Mouse (Mus musculus): ENCODE measurements around the gene Trio. TPM values are rescaled to one million over a fixed set of nuclear protein-coding genes. Genes with fewer than 3 reads are reported as not detected.

Gene Trio
- polyA plus RNA-seq, 1 experiment from 2014 or later, result 64.8 TPM

DNA sequence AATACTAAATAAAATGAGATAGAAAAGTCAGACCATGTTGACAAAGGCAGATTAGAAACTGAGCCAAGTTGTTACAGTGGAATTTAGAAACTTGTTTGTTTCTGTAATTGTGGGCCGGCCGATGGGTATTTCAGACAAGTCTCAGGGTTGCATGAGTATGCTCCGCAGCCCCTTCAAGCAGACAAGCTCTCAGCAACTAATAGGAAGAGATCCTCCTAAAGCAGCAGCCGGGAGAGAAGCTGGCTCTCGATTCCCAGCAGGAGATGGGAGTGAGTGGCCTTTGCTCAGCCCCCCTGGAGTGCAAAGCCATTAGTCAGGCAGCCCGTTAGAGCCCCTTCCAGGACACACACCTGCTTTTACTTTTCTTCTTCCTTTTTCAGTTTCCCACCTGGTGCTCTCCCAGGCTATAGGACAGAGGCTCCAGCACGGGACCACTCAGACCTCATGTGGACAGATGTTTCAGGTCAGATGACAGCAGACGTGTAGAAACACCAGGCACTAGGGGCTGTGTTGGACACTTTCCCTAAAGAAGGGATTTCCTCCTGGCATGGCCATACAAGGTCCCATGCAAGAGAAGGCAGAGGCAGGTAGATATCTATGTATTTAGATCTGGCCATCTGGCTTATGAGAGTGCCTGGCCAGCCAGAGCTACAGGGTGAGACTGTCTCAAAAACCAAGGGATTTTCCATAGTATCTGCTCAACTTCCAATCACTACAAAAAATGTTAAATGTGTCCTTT is 26.9 kb downstream of the Trio start:
- Histone ChIP-seq H3K4me2 (replicated peaks) (no peak overlapping the region), H3K4me1 (peaks cover 87% of the 10 kb centered on the region), H3K27me3 (peaks cover 6% of the 10 kb centered on the region; the same call in 1 of the 2 replicates), H3K9ac (no peak overlapping the region), H3K4me3 (no peak overlapping the region), H3K36me3 (0 out of 2 replicates have a peak, but pooled peaks cover 3% of the 10 kb centered on the region), H3K9me3 (no peaks in the 10 kb centered on the region), H3K27ac (no peak overlapping the region)
- ATAC-seq (ENCODE audit: low FRiP score, low read depth), result peak; percentile 10; the same call in 1 of the 2 replicates
- WGBS, result 12% methylated on average over 8 of the region's 8 CpGs

DNA sequence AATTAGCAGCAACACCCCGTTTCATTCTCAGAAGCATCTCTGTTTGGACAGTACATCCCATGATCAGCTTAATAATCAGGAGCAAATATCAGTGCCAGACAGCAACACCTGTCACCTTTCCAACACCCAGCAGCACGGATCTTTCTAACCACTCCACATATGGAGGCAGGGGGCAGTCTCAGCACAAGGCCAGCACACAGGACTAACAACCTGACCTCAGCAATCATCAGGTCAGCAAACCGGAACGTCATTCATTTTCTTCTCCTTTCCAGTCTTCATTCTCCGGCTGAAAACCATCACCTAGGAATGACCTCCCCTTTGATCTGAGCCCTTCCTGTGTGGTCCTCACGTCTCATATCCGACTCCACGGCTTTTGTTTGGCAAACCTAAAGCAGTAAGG is 27.7 kb downstream of the Trio start:
- H3K9me3 ChIP-seq, result no peaks in the 10 kb centered on the region
- H3K4me1 ChIP-seq, result peaks cover 92% of the 10 kb centered on the region
- WGBS, result 20% methylated on average over 8 of the region's 8 CpGs
- ATAC-seq (ENCODE audit: low FRiP score, low read depth), result no peak
- 0 out of 2 replicates have a peak overlapping the region, but pooled peaks have one; percentile 7 for H3K4me2 ChIP-seq (replicated peaks)
- no peak overlapping the region for H3K4me3 ChIP-seq
- no peak overlapping the region for H3K27ac ChIP-seq
- peaks cover 7% of the 10 kb centered on the region; the same call in 1 of the 2 replicates for H3K27me3 ChIP-seq
- 0 out of 2 replicates have a peak, but pooled peaks cover 3% of the 10 kb centered on the region for H3K36me3 ChIP-seq
- H3K9ac ChIP-seq, result no peak overlapping the region

GRCm38 (mm10) chr15:27997391-27997841 is 28.2 kb downstream of the Trio start:
- 41% methylated on average over 9 of the region's 9 CpGs for WGBS
- H3K9me3 ChIP-seq, result no peaks in the 10 kb centered on the region
- H3K36me3 ChIP-seq, result 0 out of 2 replicates have a peak, but pooled peaks cover 3% of the 10 kb centered on the region
- H3K4me2 ChIP-seq (replicated peaks), result peak overlapping the region; percentile 7; the same call in 1 of the 2 replicates
- peak overlapping the region; percentile 11; the same call in 1 of the 2 replicates for H3K27ac ChIP-seq
- no peak overlapping the region for H3K4me3 ChIP-seq
- no peak for ATAC-seq (ENCODE audit: low FRiP score, low read depth)
- peaks cover 7% of the 10 kb centered on the region; the same call in 1 of the 2 replicates for H3K27me3 ChIP-seq
- H3K9ac ChIP-seq, result no peak overlapping the region
- peaks cover 92% of the 10 kb centered on the region for H3K4me1 ChIP-seq

GRCm38 (mm10) chr15:27996750-27997149 is 28.9 kb downstream of the Trio start:
- WGBS, result 79% methylated on average over 4 of the region's 4 CpGs
- Histone ChIP-seq H3K27me3 (peaks cover 7% of the 10 kb centered on the region; the same call in 1 of the 2 replicates), H3K4me3 (no peak overlapping the region), H3K9me3 (no peaks in the 10 kb centered on the region), H3K4me1 (peaks cover 94% of the 10 kb centered on the region), H3K9ac (no peak overlapping the region), H3K27ac (no peak overlapping the region), H3K36me3 (0 out of 2 replicates have a peak, but pooled peaks cover 3% of the 10 kb centered on the region), H3K4me2 (replicated peaks) (no peak overlapping the region)
- ATAC-seq (ENCODE audit: low FRiP score, low read depth), result no peak

DNA sequence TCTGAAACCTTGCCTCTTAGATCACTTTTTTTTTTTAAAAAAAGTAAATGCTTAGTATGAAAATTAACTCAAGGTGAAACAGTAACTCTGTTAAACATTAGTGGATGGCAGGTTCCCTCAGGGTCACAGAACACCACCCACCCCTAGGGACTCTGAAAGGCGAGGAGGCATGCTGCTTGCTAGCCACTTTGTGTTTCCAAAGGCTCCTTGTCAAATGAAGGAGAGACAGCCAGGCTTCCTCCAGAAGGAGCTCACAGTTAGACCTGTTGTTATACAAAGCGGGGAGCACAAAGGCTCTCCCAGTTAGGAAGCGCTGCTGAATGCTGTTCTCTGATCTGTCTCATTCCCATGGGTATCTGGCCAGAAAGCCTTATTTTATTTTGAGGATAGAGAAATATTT is 30.2 kb downstream of the Trio start:
- no peak overlapping the region for H3K4me2 ChIP-seq (replicated peaks)
- no peak overlapping the region for H3K27ac ChIP-seq
- no peak for ATAC-seq (ENCODE audit: low FRiP score, low read depth)
- peaks cover 95% of the 10 kb centered on the region for H3K4me1 ChIP-seq
- H3K27me3 ChIP-seq, result 0 out of 2 replicates have a peak, but pooled peaks cover 7% of the 10 kb centered on the region
- H3K9ac ChIP-seq, result no peak overlapping the region
- H3K4me3 ChIP-seq, result no peak overlapping the region
- WGBS, result 44% methylated on average over 3 of the region's 3 CpGs
- H3K9me3 ChIP-seq, result no peaks in the 10 kb centered on the region
- 0 out of 2 replicates have a peak, but pooled peaks cover 3% of the 10 kb centered on the region for H3K36me3 ChIP-seq

DNA sequence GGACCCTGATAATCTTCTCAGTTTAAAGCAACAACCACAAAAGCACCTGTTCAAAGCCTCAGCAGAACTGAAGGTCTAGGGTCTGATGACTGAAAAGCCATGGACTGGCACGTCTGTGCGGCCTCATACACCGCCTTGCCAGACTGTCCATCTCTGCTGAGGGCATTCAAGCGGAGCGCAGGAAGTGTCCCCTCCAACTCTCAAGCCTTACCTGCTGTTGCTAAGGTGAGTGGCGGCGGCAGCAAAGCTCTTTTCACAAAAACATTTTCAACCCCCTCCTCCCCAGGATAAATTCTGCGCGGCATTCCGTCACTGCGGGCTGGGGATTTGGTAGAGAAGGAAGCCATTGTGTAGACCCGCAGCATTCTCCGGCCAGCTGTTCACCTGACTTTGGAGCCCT is 30.8 kb downstream of the Trio start:
- no peaks in the 10 kb centered on the region for H3K9me3 ChIP-seq
- H3K4me3 ChIP-seq, result no peak overlapping the region
- H3K36me3 ChIP-seq, result 0 out of 2 replicates have a peak, but pooled peaks cover 3% of the 10 kb centered on the region
- H3K4me1 ChIP-seq, result peaks cover 96% of the 10 kb centered on the region
- H3K27me3 ChIP-seq, result 0 out of 2 replicates have a peak, but pooled peaks cover 7% of the 10 kb centered on the region
- ATAC-seq (ENCODE audit: low FRiP score, low read depth), result no peak
- no peak overlapping the region for H3K9ac ChIP-seq
- no peak overlapping the region for H3K27ac ChIP-seq
- 61% methylated on average over 13 of the region's 13 CpGs for WGBS
- H3K4me2 ChIP-seq (replicated peaks), result no peak overlapping the region

DNA sequence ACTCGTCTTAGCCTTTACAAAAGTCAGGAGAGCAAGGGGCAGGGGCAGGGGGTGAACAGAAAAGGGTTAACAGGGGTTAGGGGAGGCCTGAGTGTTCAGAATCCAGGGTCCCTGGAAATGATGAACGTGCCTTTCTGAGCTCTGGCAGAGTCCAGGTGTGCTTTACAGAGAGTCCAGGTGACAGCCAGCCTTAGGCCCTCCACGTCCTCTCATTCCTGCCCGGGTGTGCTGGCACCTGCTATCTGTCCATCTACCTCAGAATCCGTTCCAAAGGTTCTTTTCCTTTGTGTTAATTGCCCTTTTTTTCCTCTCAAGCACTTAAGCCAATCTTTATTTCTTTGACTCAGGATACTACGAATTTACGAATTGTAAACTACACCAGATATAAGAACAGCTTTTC is 32.1 kb downstream of the Trio start:
- Histone ChIP-seq H3K4me2 (replicated peaks) (no peak overlapping the region), H3K9ac (no peak overlapping the region), H3K4me3 (no peak overlapping the region), H3K9me3 (no peaks in the 10 kb centered on the region), H3K36me3 (0 out of 2 replicates have a peak, but pooled peaks cover 3% of the 10 kb centered on the region), H3K27me3 (0 out of 2 replicates have a peak, but pooled peaks cover 7% of the 10 kb centered on the region), H3K4me1 (peaks cover 97% of the 10 kb centered on the region), H3K27ac (no peak overlapping the region)
- no peak for ATAC-seq (ENCODE audit: low FRiP score, low read depth)
- 54% methylated on average over 7 of the region's 7 CpGs for WGBS

- H3K9ac ChIP-seq, result no peak overlapping the region
- ATAC-seq (ENCODE audit: low FRiP score, low read depth), result no peak
- H3K4me1 ChIP-seq, result peaks cover 96% of the 10 kb centered on the region
- 32% methylated on average over 5 of the region's 5 CpGs for WGBS
- no peaks in the 10 kb centered on the region for H3K9me3 ChIP-seq
- H3K4me3 ChIP-seq, result no peak overlapping the region
- 0 out of 2 replicates have a peak, but pooled peaks cover 3% of the 10 kb centered on the region for H3K36me3 ChIP-seq
- H3K27ac ChIP-seq, result 0 out of 2 replicates have a peak overlapping the region, but pooled peaks have one; percentile 0
- H3K4me2 ChIP-seq (replicated peaks), result 0 out of 2 replicates have a peak overlapping the region, but pooled peaks have one; percentile 0
- H3K27me3 ChIP-seq, result 0 out of 2 replicates have a peak, but pooled peaks cover 7% of the 10 kb centered on the region
Measured at GRCm38 (mm10) chr15:27992596-27992995, 33.1 kb downstream of the Trio start.

GRCm38 (mm10) chr15:27991892-27992593 is 33.6 kb downstream of the Trio start:
- Histone ChIP-seq H3K36me3 (0 out of 2 replicates have a peak, but pooled peaks cover 3% of the 10 kb centered on the region), H3K27ac (0 out of 2 replicates have a peak overlapping the region, but pooled peaks have one; percentile 0), H3K4me1 (peaks cover 92% of the 10 kb centered on the region), H3K9me3 (no peaks in the 10 kb centered on the region), H3K4me2 (replicated peaks) (no peak overlapping the region), H3K27me3 (0 out of 2 replicates have a peak, but pooled peaks cover 7% of the 10 kb centered on the region), H3K4me3 (no peak overlapping the region), H3K9ac (no peak overlapping the region)
- 37% methylated on average over 6 of the region's 6 CpGs for WGBS
- ATAC-seq (ENCODE audit: low FRiP score, low read depth), result no peak

- Histone ChIP-seq H3K4me2 (replicated peaks) (no peak overlapping the region), H3K27me3 (0 out of 2 replicates have a peak, but pooled peaks cover 7% of the 10 kb centered on the region), H3K4me1 (peaks cover 85% of the 10 kb centered on the region), H3K9me3 (no peaks in the 10 kb centered on the region), H3K4me3 (no peak overlapping the region), H3K9ac (no peak overlapping the region), H3K36me3 (0 out of 2 replicates have a peak, but pooled peaks cover under 1% of the 10 kb centered on the region), H3K27ac (no peak overlapping the region)
- ATAC-seq (ENCODE audit: low FRiP score, low read depth), result no peak
- 74% methylated on average over 17 of the region's 17 CpGs for WGBS
Measured at GRCm38 (mm10) chr15:27991066-27991701, 34.5 kb downstream of the Trio start.

DNA sequence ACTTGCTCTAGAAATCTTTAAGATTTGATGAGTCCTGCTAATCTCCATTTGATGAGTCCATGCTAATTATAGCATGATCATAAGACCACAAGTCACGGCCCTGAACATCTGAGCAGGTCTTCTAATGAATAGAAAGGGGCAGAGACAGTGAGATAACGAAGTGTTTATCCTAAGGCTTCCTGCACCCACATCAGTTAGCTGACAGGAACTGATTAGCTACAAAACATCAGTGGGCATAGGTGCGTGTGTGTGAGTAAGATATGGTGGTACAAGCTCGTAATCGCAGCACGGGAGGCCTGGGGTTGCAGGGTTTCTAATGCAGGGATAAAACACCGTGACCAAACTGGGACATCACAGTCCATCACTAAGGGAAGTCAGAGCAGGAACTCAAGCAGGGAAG is 37.7 kb downstream of the Trio start:
- H3K27ac ChIP-seq, result no peak overlapping the region
- H3K36me3 ChIP-seq, result no peaks in the 10 kb centered on the region
- no peaks in the 10 kb centered on the region for H3K27me3 ChIP-seq
- H3K9me3 ChIP-seq, result no peaks in the 10 kb centered on the region
- 64% methylated on average over 7 of the region's 7 CpGs for WGBS
- H3K9ac ChIP-seq, result no peak overlapping the region
- H3K4me1 ChIP-seq, result peaks cover 59% of the 10 kb centered on the region
- no peak overlapping the region for H3K4me3 ChIP-seq
- no peak overlapping the region for H3K4me2 ChIP-seq (replicated peaks)
- ATAC-seq (ENCODE audit: low FRiP score, low read depth), result no peak
